Mouse (Mus musculus) lung, adult 18-20 months (tissue): ENCODE results near the gene Nps.
A peak's percentile ranks its signal among the peaks of the same experiment; 100 is the strongest.
"Not testable (repeated sequence)": the region's sequence is repeated elsewhere in the genome, so short reads cannot be mapped to it uniquely, and the experiment has no call there.

Source experiments
- DNase-seq, 2 experiments: peaks; one replicate each; pipeline ENCODE4 v3.0.0; 2022; ENCODE audit warnings: mixed read lengths in 2 of 2

Gene Nps

DNA sequence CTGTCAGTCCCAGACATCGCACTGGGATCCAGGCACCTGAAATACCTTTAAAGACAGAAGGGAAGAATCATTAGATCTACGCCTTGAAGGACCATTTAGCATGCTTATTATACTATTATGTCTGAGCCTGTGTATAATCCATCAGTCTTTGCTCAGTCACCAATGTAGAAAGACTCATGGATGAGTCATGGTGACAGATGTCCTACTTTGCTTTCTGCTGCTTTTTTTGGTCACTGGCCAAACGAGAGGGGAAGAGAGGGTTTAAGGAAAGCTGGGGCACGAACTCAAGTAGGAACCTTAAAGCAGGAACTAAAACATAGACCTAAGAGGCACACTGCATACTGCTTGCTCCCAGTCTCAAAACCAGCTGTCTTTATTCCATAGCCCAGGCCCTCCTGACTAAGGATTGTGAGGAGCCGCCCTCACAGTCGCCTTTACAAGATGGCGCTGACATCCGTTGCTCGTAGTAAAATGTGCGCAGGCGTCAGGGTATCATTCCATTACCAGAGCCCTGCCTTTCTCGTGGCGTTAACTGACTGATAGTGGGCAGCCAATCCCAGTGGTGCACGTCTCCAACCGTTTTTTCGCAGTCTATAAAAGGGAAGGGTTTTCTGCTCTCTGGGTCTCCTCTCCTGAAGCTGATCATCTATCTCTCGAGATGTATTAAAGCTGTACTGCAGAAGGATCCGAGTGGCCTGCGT, at the start of gene Nps:
Gene Nps, plus strand, starts transcription at position 651 of the 701 bp plus-strand sequence.
- DNase-seq = not testable (repeated sequence)

DNA sequence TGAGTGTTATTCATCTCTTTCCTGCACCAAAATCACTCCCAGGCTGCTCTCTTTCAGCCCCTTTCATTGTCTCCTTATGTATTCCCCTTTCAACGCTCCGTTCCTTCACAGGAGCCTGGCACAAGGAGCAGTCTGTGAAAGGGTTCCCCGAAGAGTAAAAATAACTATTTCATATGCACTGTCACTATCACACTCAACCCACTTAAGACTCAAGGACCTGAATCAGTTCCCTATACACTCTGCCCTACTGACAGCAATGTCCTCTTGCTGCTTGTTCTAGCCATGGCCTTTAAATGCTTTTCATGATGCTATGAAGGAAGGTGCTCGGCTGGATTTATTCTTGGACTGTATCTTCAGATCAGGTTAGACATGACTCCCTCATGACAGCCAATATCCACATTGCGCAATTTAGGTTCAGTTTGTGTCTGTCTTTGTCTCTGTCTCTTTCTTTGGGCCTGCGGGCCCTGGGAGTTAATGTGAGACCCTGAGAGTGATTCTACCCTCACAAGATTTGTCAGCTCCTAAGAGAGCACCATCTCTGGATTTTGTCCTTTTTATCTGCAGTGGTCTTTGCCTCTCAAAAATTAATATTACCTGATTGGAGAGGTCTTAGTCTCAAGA, 49.4 kb upstream of the Nps start:
- DNase-seq = no peak

DNA sequence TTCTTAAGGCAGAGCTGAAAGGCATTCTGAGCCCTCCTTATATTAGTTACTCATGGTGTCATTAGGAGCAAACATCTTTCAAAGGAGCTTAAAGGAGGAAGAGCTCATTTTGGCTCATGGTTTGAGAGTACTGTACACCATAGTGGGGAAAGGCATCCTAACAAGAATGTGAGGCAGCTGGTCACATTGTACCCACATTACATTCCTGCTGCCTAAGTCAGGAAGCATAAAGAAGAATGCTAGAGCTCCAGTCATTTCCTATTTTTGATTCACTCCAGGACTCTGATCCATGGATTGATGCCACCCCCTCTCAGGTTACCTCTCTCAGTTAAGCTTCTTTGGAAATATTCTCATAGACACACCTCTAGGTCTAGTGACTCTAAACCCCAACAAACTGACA, 48.2 kb upstream of the Nps start:
- DNase-seq = no peak

- no peak for DNase-seq
Measured at GRCm38 (mm10) chr7:135210831-135211230, 47.7 kb upstream of the Nps start.

- peak; percentile 18 to 32 for DNase-seq
Measured at GRCm38 (mm10) chr7:135212505-135212904, 46.0 kb upstream of the Nps start.

- DNase-seq = no peak
Measured at GRCm38 (mm10) chr7:135221475-135221874, 37.0 kb upstream of the Nps start.

GRCm38 (mm10) chr7:135226021-135226420, 32.5 kb upstream of the Nps start:
- DNase-seq = no peak

GRCm38 (mm10) chr7:135237152-135237551, 21.4 kb upstream of the Nps start:
- no peak for DNase-seq

DNA sequence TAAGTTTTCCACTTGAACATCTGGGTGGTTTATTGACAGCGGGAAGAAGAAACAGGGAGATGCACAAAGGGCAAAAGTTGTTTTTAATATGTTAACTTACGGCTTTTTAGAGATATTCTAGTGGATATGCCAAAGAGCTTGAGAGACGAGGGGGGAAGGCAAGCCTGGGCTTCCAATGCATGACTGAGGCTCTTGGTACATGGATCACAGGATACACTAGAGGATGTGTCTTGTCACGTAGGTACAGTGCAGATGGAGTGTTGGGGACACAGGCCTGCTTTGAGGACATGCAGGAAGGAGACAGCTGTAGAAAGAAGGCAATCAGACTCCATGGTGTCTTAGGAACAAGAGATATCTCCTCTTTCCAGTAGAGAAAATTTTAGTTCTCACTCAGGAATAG, 19.1 kb upstream of the Nps start:
- no peak for DNase-seq

DNA sequence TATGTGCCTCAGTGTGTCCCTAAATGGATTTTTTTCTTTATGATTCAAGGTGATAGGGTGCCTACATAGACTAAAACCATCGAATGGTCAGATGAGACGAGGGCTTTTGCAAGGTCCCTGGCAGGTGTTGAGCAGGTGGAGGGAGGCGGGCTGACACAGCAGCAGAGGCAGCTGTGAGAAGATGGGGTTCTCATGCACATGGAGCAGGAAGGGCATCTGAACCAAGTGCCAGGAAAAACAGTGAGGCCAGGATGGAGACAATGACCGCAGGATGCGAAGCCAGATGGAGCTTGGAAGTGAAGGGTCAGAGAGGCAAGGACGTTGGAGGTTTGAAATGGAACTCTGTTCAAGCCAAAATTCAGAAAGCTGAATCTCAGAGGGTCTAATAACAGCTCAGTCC, 18.5 kb upstream of the Nps start:
- no peak for DNase-seq

- no peak for DNase-seq
Measured at GRCm38 (mm10) chr7:135240636-135241035, 17.9 kb upstream of the Nps start.

GRCm38 (mm10) chr7:135244171-135244880, 14.2 kb upstream of the Nps start:
- DNase-seq = no peak

DNA sequence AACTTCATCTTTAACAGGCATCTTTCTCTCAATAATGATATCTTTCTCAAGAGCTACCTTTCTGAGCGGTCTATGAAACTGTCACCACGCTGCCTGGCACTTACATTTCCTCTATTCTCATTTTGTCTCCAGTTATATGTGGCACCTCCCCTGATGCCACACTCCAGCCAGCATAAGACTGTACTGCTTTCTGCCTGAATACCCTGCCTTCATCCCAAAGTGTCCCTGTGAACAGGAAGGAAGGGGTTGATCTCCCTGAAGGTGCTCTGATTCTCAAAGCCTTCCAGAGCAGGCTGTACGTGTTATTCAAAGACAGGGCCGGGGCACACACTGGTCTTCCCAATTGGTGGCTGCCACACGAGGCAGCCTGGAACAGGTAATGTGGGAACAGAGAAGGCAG, 12.1 kb upstream of the Nps start:
- DNase-seq = no peak

DNA sequence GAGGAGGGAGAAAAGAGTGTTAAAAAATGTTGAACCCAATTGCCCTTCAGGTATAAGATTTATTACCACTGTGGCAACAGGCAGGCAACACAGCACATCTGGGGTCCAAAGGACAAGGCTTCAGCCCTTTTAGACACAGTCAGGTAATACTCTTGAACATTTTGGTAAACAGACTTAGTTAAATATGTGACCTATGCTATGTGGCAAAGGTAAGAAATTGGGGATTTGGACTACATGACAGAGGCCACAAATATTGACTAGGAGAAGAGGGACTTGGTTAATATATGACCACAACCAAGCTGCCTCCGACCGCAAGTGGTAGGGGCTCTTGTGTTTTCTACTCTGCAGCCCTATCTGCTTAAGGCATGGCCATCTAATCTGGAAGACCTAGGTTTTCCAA, 5.3 kb upstream of the Nps start:
- no peak for DNase-seq

DNA sequence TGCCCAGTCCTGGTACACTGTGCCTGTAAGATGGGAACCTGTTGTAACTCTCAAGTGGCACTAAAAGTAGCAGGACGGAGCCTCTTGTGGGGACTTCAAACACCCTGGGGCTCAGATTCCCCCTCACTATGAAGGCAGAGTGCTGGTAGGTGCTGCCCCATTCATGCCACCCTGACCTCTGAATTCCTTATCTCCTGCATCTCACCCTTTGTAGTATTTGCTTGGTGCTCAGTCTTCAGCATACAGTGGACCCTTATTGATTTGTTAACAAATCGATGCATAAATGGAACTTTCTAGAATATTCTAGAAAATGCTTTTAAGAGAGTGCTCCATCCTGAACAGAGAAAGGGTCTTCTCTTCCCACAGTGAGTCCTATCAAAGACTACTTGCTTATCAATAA, 4.1 kb upstream of the Nps start:
- DNase-seq = no peak

DNA sequence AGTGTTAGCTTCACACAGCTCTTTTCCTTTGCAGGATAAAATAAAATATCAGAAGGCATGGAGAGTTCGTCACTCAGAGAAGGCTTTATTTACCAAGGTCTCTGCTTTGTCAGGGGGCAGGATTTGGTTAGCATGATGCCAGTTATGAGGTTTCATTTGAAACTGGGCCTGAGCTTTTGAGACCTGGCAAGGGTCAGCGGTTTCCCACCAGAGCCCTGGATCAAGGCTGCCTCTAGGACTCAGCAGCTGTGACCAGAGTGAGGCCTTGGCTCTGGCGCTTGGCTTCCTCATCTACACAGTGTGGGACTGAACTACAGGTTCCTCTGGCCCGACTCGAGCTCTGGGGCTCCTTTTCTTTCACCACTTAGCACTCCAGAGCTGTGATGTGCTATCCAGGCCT, 12.5 kb downstream of the Nps start:
- no peak for DNase-seq

- no peak for DNase-seq
Measured at GRCm38 (mm10) chr7:135283212-135283611, 24.7 kb downstream of the Nps start.

DNA sequence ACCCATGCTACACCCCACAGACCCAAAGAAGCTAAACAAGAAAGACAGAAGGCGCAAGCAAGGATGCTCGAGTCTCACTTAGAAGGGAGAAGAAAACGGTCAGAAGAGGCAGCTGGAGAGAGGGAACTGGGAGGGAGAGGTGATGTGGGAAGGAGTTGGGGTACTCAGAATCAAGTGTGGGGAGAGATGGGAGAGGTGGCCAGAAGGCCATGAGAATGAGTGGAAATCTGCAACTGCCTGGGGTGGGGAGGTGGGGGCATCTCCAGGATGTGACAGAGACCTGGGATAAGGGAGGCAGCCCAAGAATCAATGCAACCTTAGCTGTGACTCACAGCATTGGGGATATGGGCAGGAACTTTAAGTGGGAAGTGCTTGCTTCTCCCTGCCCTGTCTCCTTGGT, 31.5 kb downstream of the Nps start:
- DNase-seq = no peak

DNA sequence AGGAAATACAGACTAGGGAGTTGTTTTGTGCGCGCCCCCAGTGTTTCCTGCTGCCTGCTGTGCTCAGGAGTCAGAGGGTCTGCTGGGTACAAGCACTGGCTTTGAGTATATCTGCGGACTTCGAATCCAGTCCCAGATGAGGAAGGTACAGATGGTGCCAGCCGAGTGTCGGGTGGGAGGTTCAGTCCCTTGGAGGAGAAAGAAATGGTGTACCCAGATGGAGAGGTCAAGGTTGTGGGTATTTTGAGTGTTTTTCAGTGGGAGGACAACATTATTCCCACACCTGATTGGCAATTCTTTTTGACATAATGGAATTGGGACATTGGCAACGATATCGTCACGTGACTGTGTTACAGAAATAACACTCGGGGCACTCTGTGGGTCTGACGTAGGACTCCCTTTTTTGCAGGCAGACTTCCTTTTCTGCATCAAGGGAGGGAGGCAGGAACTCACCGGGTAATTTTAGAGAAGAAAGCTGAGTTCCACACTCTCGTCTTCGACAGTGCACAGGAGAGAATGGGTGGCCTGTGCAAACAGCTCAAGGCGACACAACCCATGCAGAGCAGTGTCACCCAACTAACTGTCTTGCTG, 33.2 kb downstream of the Nps start:
- DNase-seq = no peak

DNA sequence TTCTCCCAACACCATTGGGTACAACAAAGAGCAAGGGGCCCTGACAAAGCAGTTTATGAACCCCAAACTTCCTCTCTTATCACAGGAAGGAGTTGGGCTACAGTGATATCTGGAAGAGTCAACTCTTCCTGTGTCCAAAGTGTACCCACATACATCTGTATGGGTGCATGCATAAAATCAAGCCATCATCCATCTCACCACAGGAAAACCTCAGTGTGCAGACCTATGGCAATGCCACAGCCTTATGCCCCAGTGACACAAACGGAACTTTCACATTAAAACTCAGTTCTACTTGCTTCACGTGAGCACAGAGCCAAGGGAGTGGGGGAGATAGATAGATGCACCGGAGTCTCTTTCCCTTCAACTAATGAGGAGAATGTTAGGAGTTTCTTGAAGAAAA, 36.0 kb downstream of the Nps start:
- no peak for DNase-seq

- DNase-seq = no peak
Measured at GRCm38 (mm10) chr7:135304496-135304895, 46.0 kb downstream of the Nps start.
